Comparison of ENCODE assay signal across 19 mouse cellular contexts in genomic region chr11:61495528-61495927, GRCm38 (mm10). TPM values are rescaled to one million over a fixed set of nuclear protein-coding genes. Genes with fewer than 3 reads are reported as not detected.
DNase-seq lines count a peak whose midpoint lies in the region; ATAC-seq and TF ChIP-seq lines count a peak whose summit lies in the region.
"Had no signal": no experiment of that assay in that cellular context is flagged by ENCODE, and none has a peak within 500 bp of the region (broad histone marks: within the 10 kb centered on the region; RNA-seq: fewer than 3 reads in every experiment).

No protein-coding gene starts in this region.

- TF ChIP-seq CTCF in liver, postnatal 0 days (IDR thresholded peaks at IDR 0.05; ENCODE audit: low read depth): no peak
- TF ChIP-seq CTCF in left cerebral cortex, adult 2 months (IDR thresholded peaks at IDR 0.05): no peak

- H3K36me3 ChIP-seq in heart, embryonic 13.5 days: peaks cover 25% of the 10 kb centered on the region
- peaks cover 15% of the 10 kb centered on the region for H3K36me3 ChIP-seq in liver, embryonic 13.5 days
- peaks cover 12% of the 10 kb centered on the region for H3K36me3 ChIP-seq in liver, postnatal 0 days (replicated peaks; ENCODE audit: insufficient read depth, low read length)
- peaks cover 24% of the 10 kb centered on the region for H3K36me3 ChIP-seq in embryonic facial prominence, embryonic 12.5 days
- peaks cover 22% of the 10 kb centered on the region for H3K36me3 ChIP-seq in limb, embryonic 13.5 days

- H3K4me1 ChIP-seq in heart, embryonic 13.5 days: peaks cover 30% of the 10 kb centered on the region
- peaks cover 29% of the 10 kb centered on the region for H3K4me1 ChIP-seq in liver, embryonic 13.5 days (replicated peaks)
- H3K4me1 ChIP-seq in liver, postnatal 0 days (ENCODE audit: insufficient read depth): peaks cover 21% of the 10 kb centered on the region; the same call in 1 of the 2 replicates
- peaks cover 19% of the 10 kb centered on the region for H3K4me1 ChIP-seq in embryonic facial prominence, embryonic 12.5 days
- H3K4me1 ChIP-seq in limb, embryonic 13.5 days: peaks cover 40% of the 10 kb centered on the region

- H3K27ac ChIP-seq in heart, embryonic 13.5 days (replicated peaks): peak overlapping the region; percentile 91
- H3K27ac ChIP-seq in liver, embryonic 13.5 days: 0 out of 2 replicates have a peak overlapping the region, but pooled peaks have one; percentile 24
- H3K27ac ChIP-seq in liver, postnatal 0 days (ENCODE audit: low read depth): no peak overlapping the region
- H3K27ac ChIP-seq in embryonic facial prominence, embryonic 12.5 days: 0 out of 2 replicates have a peak overlapping the region, but pooled peaks have one; percentile 91
- H3K27ac ChIP-seq in limb, embryonic 13.5 days: peak overlapping the region; percentile 88
- no peak overlapping the region for H3K27ac ChIP-seq in left cerebral cortex, adult 2 months
- H3K27ac ChIP-seq: liver, embryonic 14.5 days had no signal

- DNase-seq in heart, postnatal 4 days: no peak
- DNase-seq in liver, embryonic 13.5 days: no peak
- no peak for DNase-seq in liver, postnatal 0 days
- no peak for DNase-seq in left cerebral cortex, adult 2 months (ENCODE audit: extremely low spot score in 1 of 2, low spot score in 2 of 2)
- DNase-seq in embryo, embryonic 10 days (ENCODE audit: low spot score): no peak
- DNase-seq: adrenal gland, postnatal 10 days; cerebellum, adult 8-10 months; embryo, embryonic 11 days; gastrocnemius, postnatal 36 days; kidney, adult 2 months; thymus, postnatal 25 days had no signal

- ATAC-seq in heart, embryonic 13.5 days (ENCODE audit: extremely low read depth, insufficient number of reproducible peaks, low FRiP score, low TSS enrichment): no peak
- ATAC-seq in liver, embryonic 13.5 days (ENCODE audit: low read depth): no peak
- no peak for ATAC-seq in liver, postnatal 0 days
- ATAC-seq in embryonic facial prominence, embryonic 12.5 days (ENCODE audit: insufficient number of reproducible peaks, insufficient read depth, low FRiP score, low TSS enrichment): no peak
- no peak for ATAC-seq in limb, embryonic 13.5 days (ENCODE audit: low FRiP score, low read depth)
- ATAC-seq: midbrain, embryonic 15.5 days had no signal

- no peaks in the 10 kb centered on the region for H3K9me3 ChIP-seq in heart, embryonic 13.5 days
- H3K9me3 ChIP-seq in liver, embryonic 13.5 days (replicated peaks): no peaks in the 10 kb centered on the region
- no peaks in the 10 kb centered on the region for H3K9me3 ChIP-seq in liver, postnatal 0 days (ENCODE audit: low read length)
- no peaks in the 10 kb centered on the region for H3K9me3 ChIP-seq in embryonic facial prominence, embryonic 12.5 days
- no peaks in the 10 kb centered on the region for H3K9me3 ChIP-seq in limb, embryonic 13.5 days
- H3K9me3 ChIP-seq: G1E; hindbrain, embryonic 13.5 days; midbrain, embryonic 15.5 days had no signal

- 76% methylated on average over 2 of the region's 2 CpGs for WGBS in heart, embryonic 13.5 days
- 77% methylated on average over 2 of the region's 2 CpGs for WGBS in liver, embryonic 13.5 days (ENCODE audit: insufficient replicate concordance)
- WGBS in liver, postnatal 0 days (ENCODE audit: insufficient replicate concordance): 81% methylated on average over 2 of the region's 2 CpGs
- WGBS in embryonic facial prominence, embryonic 12.5 days: 89% methylated on average over 2 of the region's 2 CpGs
- WGBS in limb, embryonic 13.5 days: 85% methylated on average over 2 of the region's 2 CpGs

- no peak overlapping the region for H3K4me2 ChIP-seq in heart, embryonic 13.5 days
- no peak overlapping the region; the same call in 1 of the 2 replicates for H3K4me2 ChIP-seq in liver, embryonic 13.5 days
- H3K4me2 ChIP-seq in liver, postnatal 0 days (ENCODE audit: low read depth, low read length): no peak overlapping the region
- no peak overlapping the region for H3K4me2 ChIP-seq in embryonic facial prominence, embryonic 12.5 days (replicated peaks)
- no peak overlapping the region; the same call in 1 of the 2 replicates for H3K4me2 ChIP-seq in limb, embryonic 13.5 days (replicated peaks)

- H3K9ac ChIP-seq in heart, embryonic 13.5 days: no peak overlapping the region
- H3K9ac ChIP-seq in liver, embryonic 13.5 days: no peak overlapping the region
- H3K9ac ChIP-seq in liver, postnatal 0 days (replicated peaks): no peak overlapping the region
- H3K9ac ChIP-seq in embryonic facial prominence, embryonic 12.5 days: no peak overlapping the region
- H3K9ac ChIP-seq in limb, embryonic 13.5 days: no peak overlapping the region

- no peak overlapping the region for H3K4me3 ChIP-seq in heart, embryonic 13.5 days
- no peak overlapping the region for H3K4me3 ChIP-seq in liver, embryonic 13.5 days (replicated peaks)
- H3K4me3 ChIP-seq in liver, postnatal 0 days (ENCODE audit: low read depth, low read length): no peak overlapping the region
- H3K4me3 ChIP-seq in embryonic facial prominence, embryonic 12.5 days: no peak overlapping the region
- no peak overlapping the region for H3K4me3 ChIP-seq in limb, embryonic 13.5 days
- no peak overlapping the region for H3K4me3 ChIP-seq in left cerebral cortex, adult 2 months

- intact Hi-C loops in left cerebral cortex, adult 2 months (cut with DNase I): no loop called here

- TF ChIP-seq EP300 in liver, postnatal 0 days (IDR thresholded peaks at IDR 0.05; ENCODE audit: low read depth): no peak

- H3K27me3 ChIP-seq in heart, embryonic 13.5 days (replicated peaks): no peaks in the 10 kb centered on the region
- no peaks in the 10 kb centered on the region for H3K27me3 ChIP-seq in liver, embryonic 13.5 days
- H3K27me3 ChIP-seq in liver, postnatal 0 days (ENCODE audit: insufficient read depth, low read length): no peaks in the 10 kb centered on the region
- no peaks in the 10 kb centered on the region for H3K27me3 ChIP-seq in embryonic facial prominence, embryonic 12.5 days
- no peaks in the 10 kb centered on the region for H3K27me3 ChIP-seq in limb, embryonic 13.5 days
- H3K27me3 ChIP-seq: hindbrain, embryonic 13.5 days; midbrain, embryonic 15.5 days had no signal

RNA-seq across cellular contexts. Expression of gene Mapk7, which starts 1.3 kb away (rescaled TPM):
- polyA plus RNA-seq in heart, embryonic 13.5 days (2015; fragmentation: Nextera tagmentation; extraction: Ambion mirVana): 28.8 and 29.6 TPM in 2 replicates
- total RNA-seq in heart, postnatal 4 days (2021): 10 to 100 TPM; 16.0 to 16.8 TPM
- polyA plus RNA-seq in liver, embryonic 13.5 days (2015; fragmentation: Nextera tagmentation; extraction: Ambion mirVana): 7.2 and 8.8 TPM in 2 replicates
- 4.8 and 5.6 TPM in 2 replicates for polyA plus RNA-seq in liver, postnatal 0 days (2015; fragmentation: Nextera tagmentation; extraction: Ambion mirVana)
- polyA plus RNA-seq in embryonic facial prominence, embryonic 12.5 days (2016; fragmentation: Nextera tagmentation; extraction: Ambion mirVana): 101 and 102 TPM in 2 replicates
- 87.3 and 87.8 TPM in 2 replicates for polyA plus RNA-seq in limb, embryonic 13.5 days (2015; fragmentation: Nextera tagmentation; extraction: Ambion mirVana)
- total RNA-seq in left cerebral cortex, adult 2 months (2021): 10 to 100 TPM; 19.8 to 20.3 TPM

RNA-seq across cellular contexts. Expression of gene B9d1, which starts 9.4 kb away (rescaled TPM):
- 13.6 and 14.2 TPM in 2 replicates for polyA plus RNA-seq in heart, embryonic 13.5 days (2015; fragmentation: Nextera tagmentation; extraction: Ambion mirVana)
- total RNA-seq in heart, postnatal 4 days (2021): 10 to 100 TPM in 1 of 2 experiments, 1 to 10 TPM in 1; 9.8 to 12.0 TPM
- 2.1 and 4.0 TPM in 2 replicates for polyA plus RNA-seq in liver, embryonic 13.5 days (2015; fragmentation: Nextera tagmentation; extraction: Ambion mirVana)
- 1.4 and 1.6 TPM in 2 replicates for polyA plus RNA-seq in liver, postnatal 0 days (2015; fragmentation: Nextera tagmentation; extraction: Ambion mirVana)
- polyA plus RNA-seq in embryonic facial prominence, embryonic 12.5 days (2016; fragmentation: Nextera tagmentation; extraction: Ambion mirVana): 35.2 and 36.7 TPM in 2 replicates
- polyA plus RNA-seq in limb, embryonic 13.5 days (2015; fragmentation: Nextera tagmentation; extraction: Ambion mirVana): 31.9 and 32.6 TPM in 2 replicates
- total RNA-seq in left cerebral cortex, adult 2 months (2021): 10 to 100 TPM; 39.1 to 43.8 TPM

RNA-seq across cellular contexts. Expression of gene Mfap4, which starts 10.3 kb away (rescaled TPM):
- 114 and 126 TPM in 2 replicates for polyA plus RNA-seq in heart, embryonic 13.5 days (2015; fragmentation: Nextera tagmentation; extraction: Ambion mirVana)
- 10 to 100 TPM; 70.7 to 78.0 TPM for total RNA-seq in heart, postnatal 4 days (2021)
- 8.4 and 9.3 TPM in 2 replicates for polyA plus RNA-seq in liver, embryonic 13.5 days (2015; fragmentation: Nextera tagmentation; extraction: Ambion mirVana)
- 4.9 TPM in 2 replicates for polyA plus RNA-seq in liver, postnatal 0 days (2015; fragmentation: Nextera tagmentation; extraction: Ambion mirVana)
- 231 and 256 TPM in 2 replicates for polyA plus RNA-seq in embryonic facial prominence, embryonic 12.5 days (2016; fragmentation: Nextera tagmentation; extraction: Ambion mirVana)
- 319 TPM in 2 replicates for polyA plus RNA-seq in limb, embryonic 13.5 days (2015; fragmentation: Nextera tagmentation; extraction: Ambion mirVana)
- 1 to 10 TPM; 2.5 to 2.7 TPM for total RNA-seq in left cerebral cortex, adult 2 months (2021)
- polyA plus RNA-seq: G1E had no signal

RNA-seq across cellular contexts. Expression of gene Rnf112, which starts 41.6 kb away (rescaled TPM):
- 0.33 and 0.52 TPM in 2 replicates for polyA plus RNA-seq in heart, embryonic 13.5 days (2015; fragmentation: Nextera tagmentation; extraction: Ambion mirVana)
- total RNA-seq in heart, postnatal 4 days (2021): under 1 TPM; 0.14 to 0.16 TPM
- polyA plus RNA-seq in liver, embryonic 13.5 days (2015; fragmentation: Nextera tagmentation; extraction: Ambion mirVana): 0.06 and 0.09 TPM in 2 replicates
- 0.04 and 0.06 TPM in 2 replicates for polyA plus RNA-seq in liver, postnatal 0 days (2015; fragmentation: Nextera tagmentation; extraction: Ambion mirVana)
- polyA plus RNA-seq in embryonic facial prominence, embryonic 12.5 days (2016; fragmentation: Nextera tagmentation; extraction: Ambion mirVana): 1.6 and 2.5 TPM in 2 replicates
- polyA plus RNA-seq in limb, embryonic 13.5 days (2015; fragmentation: Nextera tagmentation; extraction: Ambion mirVana): 0.60 and 0.61 TPM in 2 replicates
- 100 to 1,000 TPM; 328 to 336 TPM for total RNA-seq in left cerebral cortex, adult 2 months (2021)
- polyA plus RNA-seq: G1E; heart, postnatal 0 days had no signal

Comparison
In these comparisons a context has a peak if more than half of its experiments do, and no peak if none do; other contexts are left out.
1. H3K27ac ChIP-seq: peak in heart, embryonic 13.5 days (single experiment), liver, embryonic 13.5 days (single experiment), embryonic facial prominence, embryonic 12.5 days (single experiment) and limb, embryonic 13.5 days (single experiment); none in liver, postnatal 0 days (single experiment) and left cerebral cortex, adult 2 months (single experiment).
2. RNA of gene Mfap4, which starts 10.3 kb away (polyA plus RNA-seq): 319 TPM in limb, embryonic 13.5 days, 231 to 256 TPM in embryonic facial prominence, embryonic 12.5 days and 114 to 126 TPM in heart, embryonic 13.5 days; 8.4 to 9.3 TPM in liver, embryonic 13.5 days and 4.9 TPM in liver, postnatal 0 days; every median in the first group is over 10 times any median in the second.